In genomic region chr16:32927044-32927443, GRCm38 (mm10) we compare ENCODE assay signal across 24 mouse cellular contexts.
"Had no signal": no experiment of that assay in that cellular context is flagged by ENCODE, and none has a peak within 500 bp of the region (broad histone marks: within the 10 kb centered on the region; RNA-seq: fewer than 3 reads in every experiment).

No protein-coding gene starts in this region.

- DNase-seq: gastrocnemius, postnatal 10 days; heart, adult 18-20 months; heart, postnatal 14 days; heart, postnatal 36 days; kidney, adult 11 months; kidney, adult 2 months; kidney, adult 9 months; kidney, postnatal 14 days; kidney, postnatal 36 days; layer of hippocampus, postnatal 36 days; left cerebral cortex, postnatal 4 days had no signal

- H3K27ac ChIP-seq: heart, embryonic 10.5 days; heart, embryonic 13.5 days; heart, embryonic 15.5 days; hindbrain, embryonic 13.5 days; hindbrain, embryonic 15.5 days; hindbrain, postnatal 0 days; kidney, embryonic 15.5 days; kidney, postnatal 0 days; limb, embryonic 13.5 days; limb, embryonic 15.5 days; liver, embryonic 12.5 days; liver, embryonic 14.5 days had no signal

- ATAC-seq: hindbrain, postnatal 0 days; intestine, embryonic 16.5 days; liver, embryonic 12.5 days had no signal

- H3K9ac ChIP-seq: heart, embryonic 13.5 days; heart, embryonic 15.5 days; hindbrain, embryonic 13.5 days; hindbrain, embryonic 15.5 days; kidney, embryonic 15.5 days; limb, embryonic 13.5 days; limb, embryonic 15.5 days; liver, embryonic 12.5 days; liver, embryonic 14.5 days had no signal

- H3K9me3 ChIP-seq: heart, embryonic 10.5 days; heart, embryonic 13.5 days; heart, embryonic 15.5 days; hindbrain, embryonic 13.5 days; hindbrain, embryonic 15.5 days; kidney, embryonic 15.5 days; limb, embryonic 13.5 days; limb, embryonic 15.5 days; liver, embryonic 12.5 days had no signal

- H3K4me2 ChIP-seq: heart, embryonic 13.5 days; heart, embryonic 15.5 days; hindbrain, embryonic 13.5 days; hindbrain, embryonic 15.5 days; kidney, embryonic 15.5 days; limb, embryonic 13.5 days; limb, embryonic 15.5 days; liver, embryonic 12.5 days had no signal

- H3K27me3 ChIP-seq: heart, embryonic 13.5 days; heart, embryonic 15.5 days; hindbrain, embryonic 13.5 days; hindbrain, embryonic 15.5 days; kidney, embryonic 15.5 days; limb, embryonic 13.5 days; limb, embryonic 15.5 days; liver, embryonic 12.5 days had no signal

- H3K4me3 ChIP-seq: heart, embryonic 10.5 days; heart, embryonic 13.5 days; heart, embryonic 15.5 days; hindbrain, embryonic 13.5 days; hindbrain, embryonic 15.5 days; kidney, embryonic 15.5 days; limb, embryonic 13.5 days; limb, embryonic 15.5 days; liver, embryonic 12.5 days had no signal

- H3K4me1 ChIP-seq: heart, embryonic 10.5 days; kidney, embryonic 15.5 days; limb, embryonic 13.5 days; limb, embryonic 15.5 days; liver, embryonic 12.5 days had no signal
